Mouse (Mus musculus) R1 (cell line): ENCODE data around the gene Pnmal1.
"Not testable (repeated sequence)": the region's sequence is repeated elsewhere in the genome, so short reads cannot be mapped to it uniquely, and the experiment has no call there.

Experiments
- DNase-seq: peaks from one replicate; pipeline ENCODE4 v3.0.0-alpha.2; 2018; ENCODE audit warnings: low read depth, low spot score

The Pnmal1 gene

DNA sequence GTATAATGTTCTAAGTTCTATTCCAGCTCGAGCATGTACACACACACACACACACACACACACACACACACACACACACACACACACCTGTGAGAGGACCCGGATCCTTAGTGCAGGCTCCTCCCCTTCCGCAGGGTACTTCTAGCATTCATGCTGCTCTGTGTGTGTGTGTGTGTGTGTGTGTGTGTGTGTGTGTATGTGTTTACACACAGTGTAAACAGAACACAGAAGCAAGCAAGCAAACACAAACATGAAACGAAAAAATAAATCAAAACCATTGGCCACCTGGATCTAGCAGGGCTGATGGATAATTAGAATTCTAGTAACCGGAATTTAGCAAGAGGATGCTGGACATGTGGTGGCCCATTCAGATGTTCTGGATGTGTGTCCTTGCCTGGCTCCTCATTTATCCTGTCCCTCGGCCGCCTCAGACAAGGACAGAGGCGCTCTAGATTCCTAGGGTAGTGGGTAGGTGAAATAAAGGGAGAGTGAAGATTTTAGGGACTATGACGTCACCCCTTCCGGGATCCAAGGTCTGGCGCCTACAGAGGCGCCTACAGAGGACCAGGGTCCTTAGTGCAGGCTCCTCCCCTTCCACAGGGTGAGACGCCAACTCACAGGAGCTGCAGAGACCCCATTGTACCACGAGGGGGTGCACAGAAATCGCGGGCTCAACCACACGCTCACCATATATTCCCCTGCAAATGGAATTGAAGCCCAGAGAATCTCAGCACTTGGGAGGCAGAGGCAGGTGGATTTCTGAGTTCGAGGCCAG, 8.4 kb upstream of the Pnmal1 start:
- DNase-seq = peak; percentile 92

DNA sequence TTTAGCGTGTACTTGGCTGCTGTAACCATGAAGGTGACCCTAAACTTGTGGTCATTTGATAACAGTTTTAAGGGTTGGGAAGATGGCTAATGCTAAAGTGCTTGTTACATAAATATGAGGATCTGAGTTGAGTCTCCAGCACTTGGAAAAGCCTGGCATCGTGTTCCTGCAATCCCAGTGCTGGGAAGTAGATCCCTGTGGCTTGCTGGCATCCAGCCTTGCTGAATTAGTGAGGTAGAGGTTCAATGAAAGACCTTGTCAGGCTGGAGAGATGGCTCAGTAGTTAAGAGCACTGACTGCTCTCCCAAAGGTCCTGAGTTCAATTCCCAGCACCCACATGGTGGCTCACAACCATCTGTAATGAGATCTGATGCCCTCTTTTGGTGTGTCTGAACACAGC, 5.7 kb upstream of the Pnmal1 start:
- DNase-seq = not testable (repeated sequence)

DNA sequence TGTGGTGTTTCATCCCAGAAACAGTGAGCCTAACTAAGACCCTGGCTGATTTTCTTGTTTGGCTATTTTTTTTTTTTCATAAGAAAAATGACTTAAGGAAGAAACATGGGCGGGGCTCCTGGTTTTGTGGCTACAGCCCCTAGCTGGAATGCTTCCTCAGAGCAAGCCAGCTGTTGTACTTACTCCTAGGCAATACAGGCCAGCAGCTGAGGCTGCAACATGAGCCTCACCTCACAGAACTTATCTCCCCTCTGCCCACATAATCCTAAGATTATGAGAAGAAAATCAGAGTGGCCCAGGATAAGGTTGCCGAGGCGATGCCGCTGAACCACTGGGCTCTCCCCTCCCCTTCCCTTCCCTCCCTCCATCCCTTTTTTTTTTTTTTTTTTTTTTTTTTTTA, 3.8 kb upstream of the Pnmal1 start:
- DNase-seq = no peak

DNA sequence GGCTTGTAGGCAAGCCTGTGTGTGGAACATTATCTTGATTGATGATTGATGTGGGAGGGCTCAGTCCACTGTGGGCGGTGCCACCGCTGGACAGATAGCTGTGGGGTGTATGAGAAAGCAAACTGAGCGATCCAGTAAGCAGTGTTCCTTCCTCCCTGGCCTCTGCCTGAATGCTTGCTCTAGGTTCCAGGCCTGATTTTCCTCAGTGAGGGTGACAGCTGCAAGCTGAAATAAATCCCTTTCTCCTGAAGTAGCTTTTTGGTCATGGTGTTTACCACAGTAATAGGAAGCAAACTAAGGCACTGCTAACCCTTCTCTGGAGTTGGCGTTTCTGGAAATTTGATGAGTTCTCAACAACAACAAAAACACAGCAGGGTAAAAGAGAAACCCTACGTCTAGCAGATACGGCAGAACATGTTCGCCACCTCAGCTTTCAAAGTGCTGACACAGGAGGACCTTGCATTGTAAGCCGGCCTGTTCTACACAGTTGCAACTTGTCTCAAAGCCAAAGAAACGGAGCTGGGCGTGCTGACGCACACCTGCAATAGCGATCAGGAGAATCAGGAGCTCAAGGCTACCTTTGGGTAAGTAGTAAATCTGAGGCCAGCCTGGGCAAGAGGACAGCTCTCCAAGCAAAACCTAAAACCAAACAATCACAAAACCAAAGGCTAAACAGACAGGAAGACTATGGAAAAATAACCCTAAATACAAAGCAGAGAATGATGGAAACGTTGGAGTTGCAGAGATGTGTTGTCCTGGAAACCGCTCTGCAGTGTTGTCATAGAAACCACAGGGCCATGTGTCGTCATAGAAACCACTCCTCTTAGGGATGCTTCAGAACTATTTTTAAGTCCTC, 2.8 kb upstream of the Pnmal1 start:
- peak; percentile 50 for DNase-seq

DNA sequence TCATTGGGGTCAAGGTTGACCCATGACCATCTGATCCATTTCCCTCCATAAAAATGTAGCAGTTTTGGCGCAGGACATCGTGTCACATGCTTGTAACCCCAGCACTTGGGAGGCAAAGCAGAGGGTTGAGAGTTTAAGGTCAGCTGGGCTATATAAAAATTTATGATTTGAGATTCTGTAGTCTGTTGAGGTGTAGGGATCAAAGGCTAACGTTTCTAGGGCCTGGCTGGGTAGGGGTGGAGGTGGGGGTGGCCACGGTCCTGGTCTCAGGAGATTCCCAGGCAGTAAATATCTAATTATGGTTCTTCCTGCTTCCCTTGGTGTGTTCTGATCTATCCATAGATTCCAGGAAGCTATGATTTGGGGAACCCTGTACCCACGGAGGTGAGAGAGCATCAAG, 2.2 kb downstream of the Pnmal1 start:
- DNase-seq = no peak

DNA sequence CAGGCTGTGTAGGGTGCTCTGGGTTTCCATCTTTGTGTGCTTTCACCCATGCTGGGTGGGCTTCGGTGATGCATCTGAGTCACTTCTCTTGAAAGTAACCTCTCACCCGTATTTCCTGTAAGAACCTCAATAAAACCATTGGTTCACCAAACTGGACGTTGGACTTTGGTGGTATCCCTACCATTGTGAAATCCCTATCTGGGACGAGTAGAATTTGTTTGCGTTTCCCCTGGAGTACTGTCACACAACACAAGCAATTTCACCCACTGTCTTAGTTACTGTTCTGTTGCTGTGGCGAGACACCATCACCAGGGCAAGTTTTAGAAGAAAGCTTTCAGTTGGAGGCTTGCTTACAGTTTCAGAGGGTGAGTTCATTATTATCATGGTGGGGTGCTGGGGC, 8.9 kb downstream of the Pnmal1 start:
- no peak for DNase-seq

DNA sequence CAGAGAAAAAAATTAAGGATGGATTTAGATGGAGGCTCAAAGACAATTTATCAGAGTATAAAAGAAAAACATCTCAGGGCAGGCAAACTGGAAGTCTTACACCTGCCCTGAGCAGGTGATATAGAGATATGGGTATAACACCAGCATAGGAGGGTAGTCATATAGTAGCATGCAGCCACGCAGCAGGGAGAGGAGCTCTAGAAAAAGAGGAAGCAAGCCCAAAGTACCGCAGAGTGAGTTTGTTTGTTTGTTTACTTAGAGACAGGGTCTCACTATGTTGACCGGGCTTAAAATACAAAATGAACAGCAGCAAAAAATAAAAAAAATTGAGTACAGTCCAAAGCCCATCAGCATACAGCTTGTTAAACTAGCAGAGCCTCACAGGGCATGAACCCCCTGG, 11.7 kb downstream of the Pnmal1 start:
- no peak for DNase-seq

DNA sequence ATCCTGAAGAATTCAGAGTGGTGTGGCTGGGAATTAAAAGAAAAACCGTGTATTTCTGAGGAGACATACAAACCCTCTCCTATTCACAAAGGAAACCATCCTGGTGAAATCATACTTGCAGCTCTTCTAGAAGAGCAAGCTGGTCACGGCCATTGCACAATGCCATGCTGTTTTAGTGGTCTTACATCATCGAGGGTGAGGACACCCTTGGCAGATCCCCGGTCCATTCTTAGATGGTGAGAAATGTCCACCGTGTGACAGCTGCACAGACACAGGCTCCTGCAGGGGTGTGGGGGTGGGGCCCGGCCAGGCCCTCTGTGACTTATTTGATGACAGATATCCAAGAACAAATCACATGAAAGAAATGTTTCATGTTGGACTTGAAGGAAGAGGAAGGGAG, 14.5 kb downstream of the Pnmal1 start:
- no peak for DNase-seq

DNA sequence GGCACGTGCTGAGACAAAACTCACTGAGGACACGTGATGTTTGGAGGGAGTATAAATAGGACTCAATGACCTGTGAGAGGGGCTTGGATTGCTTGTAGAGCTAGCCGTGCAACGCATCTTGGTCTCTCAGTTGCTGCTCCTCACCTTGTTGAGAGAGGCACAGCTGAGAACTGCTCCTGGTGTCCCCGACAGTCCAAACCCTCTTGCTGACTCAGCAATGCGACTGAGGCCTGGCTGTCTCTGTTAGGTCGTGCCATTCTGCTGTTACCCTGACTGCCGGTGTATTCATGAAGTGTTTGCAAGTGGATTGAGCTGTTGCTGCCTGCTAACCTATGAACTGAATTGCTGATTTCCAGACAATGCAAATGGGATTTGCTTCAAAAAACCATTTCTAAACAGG, 16.8 kb downstream of the Pnmal1 start:
- DNase-seq = no peak

DNA sequence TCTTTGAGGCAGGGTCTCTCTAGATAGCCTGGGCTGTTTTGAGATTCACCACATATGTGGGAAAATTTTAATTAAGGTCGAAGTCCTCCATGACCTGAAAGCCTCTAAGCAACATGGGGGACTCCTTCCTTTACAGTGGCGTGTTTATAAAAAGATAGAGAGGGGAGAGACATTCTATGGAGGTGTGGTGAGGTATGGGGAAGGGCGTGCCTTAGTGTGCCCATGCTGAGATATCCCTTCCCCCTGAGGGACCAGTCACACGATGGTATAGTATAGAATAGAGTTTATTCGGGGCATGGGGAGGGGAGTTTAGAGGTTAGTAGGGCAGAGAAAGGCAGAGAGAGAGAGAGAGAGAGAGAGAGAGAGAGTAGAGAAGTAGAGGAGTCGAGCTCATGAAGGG, 18.7 kb downstream of the Pnmal1 start:
- DNase-seq = no peak

DNA sequence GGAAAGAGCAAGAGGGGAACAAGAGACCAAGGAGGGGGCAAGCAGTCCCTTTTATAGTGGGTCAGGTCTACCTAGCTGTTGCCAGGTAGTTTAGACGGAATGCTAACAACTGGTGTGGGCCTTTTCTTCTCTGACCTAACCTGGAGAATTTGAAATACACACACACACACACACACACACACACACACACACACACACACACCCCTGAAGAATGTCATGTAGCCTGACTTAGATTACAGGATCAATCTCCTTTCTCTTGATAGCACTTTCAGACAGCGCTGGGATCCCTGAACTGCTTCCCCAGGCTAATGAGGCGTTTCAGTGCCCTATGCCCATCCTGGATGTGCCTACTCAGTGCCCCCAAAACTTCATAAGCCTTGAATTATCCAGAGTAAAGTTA, 19.1 kb downstream of the Pnmal1 start:
- DNase-seq = no peak

DNA sequence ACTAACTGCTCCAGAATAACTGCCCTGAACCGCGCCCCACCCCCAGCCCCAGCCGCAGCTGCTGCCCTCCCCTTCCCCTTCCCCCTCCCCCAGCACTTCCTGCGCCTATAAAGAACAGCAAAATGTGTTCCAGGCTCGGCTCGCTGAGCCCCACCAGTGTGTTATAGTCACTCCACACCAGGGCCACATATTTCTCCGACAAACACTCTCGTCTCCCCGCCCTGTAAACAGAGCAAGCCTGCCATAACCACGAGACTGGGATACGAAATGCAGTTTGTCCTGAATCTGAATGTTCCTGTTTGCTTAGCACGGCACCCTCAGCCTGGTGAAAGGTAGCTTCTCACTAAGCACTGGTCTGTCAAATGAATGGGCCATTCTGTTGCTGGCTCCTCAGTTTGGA, 20.9 kb downstream of the Pnmal1 start:
- DNase-seq = peak; percentile 47

DNA sequence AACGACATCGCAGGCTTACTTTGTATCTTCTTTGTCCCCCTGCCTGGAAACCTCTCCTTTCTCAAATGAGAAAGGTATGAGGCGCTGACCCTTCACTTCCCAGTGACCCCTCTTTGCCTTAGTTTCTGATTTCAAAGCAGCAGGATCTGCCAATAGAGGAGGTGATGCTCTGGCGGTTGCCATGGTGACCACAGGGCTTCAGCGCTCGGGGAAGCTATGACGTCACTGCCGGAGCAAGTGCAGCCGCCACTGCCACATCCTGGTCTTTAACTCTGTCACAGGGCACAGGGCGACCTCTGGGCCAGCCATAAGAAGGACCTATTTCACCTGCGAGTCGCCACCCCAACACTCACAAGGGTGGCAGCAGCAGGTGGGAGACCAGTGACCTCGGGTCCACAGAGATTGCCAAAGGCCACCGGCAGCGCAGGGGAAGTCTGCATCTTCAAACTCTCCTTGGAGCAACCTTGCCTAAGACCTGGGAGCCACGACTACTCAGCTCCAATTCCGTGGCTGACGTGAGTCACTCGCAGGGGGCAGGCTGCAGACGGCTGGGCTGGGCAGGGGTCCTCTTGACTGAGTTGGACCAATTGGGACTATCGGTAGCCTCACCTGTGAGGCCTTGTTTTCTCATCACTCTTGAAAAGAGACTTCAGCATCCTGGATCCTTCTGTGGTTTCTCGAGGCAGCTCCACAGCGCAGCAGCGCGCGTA, 23.5 kb downstream of the Pnmal1 start, which contains the start of gene Gm42372:
TSS of gene Gm42372 (plus strand) at position 228 of the 710 bp plus-strand sequence.
- peak; percentile 78 for DNase-seq

DNA sequence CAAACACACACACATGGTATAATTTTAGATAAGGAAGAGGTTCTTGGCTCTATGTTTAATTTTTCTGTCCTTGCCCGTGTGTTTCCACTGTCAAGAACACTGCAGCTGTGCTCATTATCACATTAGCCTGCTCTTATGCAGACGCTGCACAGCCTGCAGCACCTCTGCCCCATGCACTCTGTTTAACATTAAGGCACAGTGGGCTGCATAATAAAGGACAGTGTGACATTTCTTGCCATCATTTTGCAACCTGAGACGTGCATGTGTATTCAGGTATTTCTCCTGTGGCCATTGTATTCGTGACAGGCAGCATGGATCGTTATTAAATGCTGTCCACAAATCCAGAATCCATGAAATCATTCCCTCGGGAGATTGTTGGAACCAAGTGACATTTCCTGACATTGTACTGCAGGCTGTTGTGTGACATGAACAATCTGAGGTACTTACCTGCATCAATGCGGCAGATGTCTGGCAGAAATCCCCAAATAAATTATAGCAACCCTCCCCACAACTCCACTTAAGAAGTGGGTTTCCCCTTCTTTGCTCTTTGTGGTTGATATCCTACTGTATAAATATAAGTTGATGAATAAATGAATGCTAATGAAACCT, 28.2 kb downstream of the Pnmal1 start:
- no peak for DNase-seq

DNA sequence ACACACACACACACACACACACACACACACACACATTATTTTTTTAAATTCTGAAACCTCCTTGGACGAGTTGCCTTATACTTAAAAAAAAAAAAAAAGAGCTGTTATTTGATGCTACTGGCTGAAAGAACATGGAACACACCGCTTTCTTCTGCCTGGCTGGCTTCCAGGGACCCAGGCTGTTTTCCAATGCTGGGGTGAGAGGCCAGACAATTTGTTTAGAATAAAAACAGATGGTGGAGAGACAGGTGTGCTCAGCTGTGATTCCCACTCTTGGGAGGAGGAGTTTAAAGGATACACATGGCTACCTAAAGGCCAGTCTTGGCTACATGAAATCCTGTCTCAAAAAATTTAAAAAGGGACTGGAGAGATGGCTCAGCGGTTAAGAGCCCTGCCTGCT, 28.9 kb downstream of the Pnmal1 start:
- no peak for DNase-seq

DNA sequence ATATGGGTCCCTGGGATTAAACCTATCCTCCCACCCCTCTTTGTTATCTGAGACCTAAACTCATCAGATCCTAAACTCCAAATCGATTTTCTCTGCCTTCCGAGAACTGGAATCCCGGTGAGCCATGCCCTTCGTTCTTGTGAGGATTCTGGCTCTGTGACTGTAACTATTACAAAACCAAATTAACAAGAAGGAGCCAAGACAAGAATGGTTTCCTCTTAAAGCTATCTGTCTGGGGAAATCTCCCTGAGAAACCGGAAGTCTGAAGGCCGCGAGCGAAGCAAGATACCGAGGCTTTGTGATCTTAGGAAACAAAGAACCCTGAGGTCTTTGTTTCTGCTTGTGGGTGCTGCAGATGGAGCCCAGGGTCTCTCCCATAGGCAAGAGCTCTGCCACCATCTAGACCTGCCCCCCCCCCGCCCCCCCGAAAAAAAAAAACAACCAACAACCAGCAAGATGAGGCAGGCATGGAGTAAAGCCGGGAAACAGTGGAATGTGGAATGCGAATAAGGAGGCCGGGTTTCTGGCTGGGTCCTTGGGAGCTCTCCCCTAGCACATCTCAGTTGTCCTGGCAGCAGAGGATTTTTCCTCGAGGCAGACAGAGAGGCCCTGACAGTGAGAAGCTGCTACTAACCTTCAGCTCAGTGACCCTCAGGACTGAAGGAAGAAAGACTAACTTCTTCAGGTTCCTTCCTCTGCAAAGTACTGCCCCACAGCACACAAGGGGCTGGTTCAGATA, 30.7 kb downstream of the Pnmal1 start:
- peak; percentile 68 for DNase-seq

DNA sequence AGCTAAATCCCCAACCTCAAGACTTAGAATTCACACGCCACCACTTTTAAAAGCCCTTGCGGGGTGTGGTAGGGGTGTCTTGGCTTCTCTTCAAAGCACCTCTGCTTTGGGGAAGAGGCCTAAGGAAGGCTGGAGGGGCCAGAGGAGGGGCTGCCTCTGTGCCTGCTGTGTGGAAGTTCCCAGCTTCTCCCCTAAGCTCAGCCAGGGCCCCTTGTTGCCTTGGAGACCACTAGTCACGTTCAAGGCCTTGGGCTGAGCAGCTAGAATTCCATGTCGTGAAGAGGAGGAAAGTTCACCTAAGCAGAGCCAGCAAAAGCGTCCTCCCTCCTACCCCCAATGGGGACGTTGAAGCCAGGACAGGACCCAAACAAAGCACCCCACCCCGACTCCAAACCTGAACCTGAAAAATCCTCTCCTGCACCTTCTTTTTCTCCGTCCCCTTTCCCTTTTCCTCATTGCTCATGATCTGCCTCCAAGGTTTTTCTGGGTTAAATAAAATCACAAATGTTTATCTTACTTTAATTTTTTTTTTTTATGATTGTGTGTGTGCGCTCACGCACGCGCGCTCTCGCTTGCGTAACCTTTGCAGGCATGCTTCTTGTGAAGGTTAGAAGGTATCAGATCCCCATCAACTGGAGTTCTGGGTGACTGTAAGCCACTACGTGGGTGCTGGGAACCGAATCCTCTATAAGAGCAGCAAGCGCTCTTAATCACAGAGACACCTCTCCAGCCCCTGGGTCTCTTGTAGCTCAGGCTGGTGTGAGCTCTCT, 32.4 kb downstream of the Pnmal1 start:
- peak; percentile 54 for DNase-seq

DNA sequence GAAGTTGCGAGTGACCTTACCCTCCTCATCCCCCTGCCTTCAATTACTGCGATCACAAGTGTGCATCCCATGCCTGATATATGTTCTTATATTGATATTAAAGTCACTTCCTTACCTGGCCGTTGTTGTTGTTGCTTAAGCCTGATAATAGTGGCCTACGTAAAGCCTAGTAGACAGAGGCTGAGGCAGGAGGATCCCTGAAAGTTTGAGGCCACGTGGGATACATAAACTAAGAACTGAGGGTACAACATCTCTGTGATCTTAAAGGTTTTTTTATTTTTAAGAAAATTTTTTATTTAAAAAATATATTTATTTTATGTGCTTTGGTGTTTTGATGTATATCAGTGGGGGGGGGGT, 33.0 kb downstream of the Pnmal1 start, which contains the start of gene Ccdc8:
TSS of gene Ccdc8 (plus strand) at position 258 of the 357 bp plus-strand sequence.
- DNase-seq = no peak

DNA sequence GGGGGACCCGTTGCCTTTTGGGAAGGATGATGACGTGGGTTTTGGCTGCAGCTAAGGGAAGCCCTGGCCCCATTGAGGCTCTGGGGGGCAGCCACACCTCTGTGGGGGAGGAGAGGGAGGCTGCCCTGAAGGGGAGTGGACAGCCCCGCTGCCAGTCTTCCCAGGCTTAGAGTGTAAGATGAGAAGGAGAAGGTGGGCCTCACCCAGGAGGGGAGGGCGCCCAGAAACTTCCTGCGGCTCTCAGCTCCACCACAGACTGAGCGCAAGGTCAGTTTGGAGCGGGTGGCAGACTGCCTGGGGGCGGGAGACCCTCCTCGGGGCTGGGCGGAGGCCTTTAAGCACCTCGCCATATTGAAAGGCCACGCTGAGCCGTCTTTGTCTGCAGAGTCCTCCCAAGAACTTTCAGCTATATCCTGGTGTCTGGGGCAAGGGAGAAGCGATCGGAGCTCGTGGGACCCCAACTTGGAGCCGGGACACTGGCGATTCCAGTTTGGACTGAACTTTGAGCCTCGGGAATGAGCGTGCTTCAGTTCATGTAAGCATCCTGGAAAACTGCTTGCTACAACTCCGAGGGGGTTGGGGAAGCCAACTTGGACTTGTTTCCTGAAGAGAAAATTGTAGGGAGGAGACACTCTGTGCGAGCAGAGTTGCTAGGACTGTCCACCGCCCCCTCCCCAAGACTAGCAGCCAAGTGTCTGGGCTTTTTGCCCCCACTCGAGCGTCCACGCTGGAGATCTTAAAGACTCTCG, 34.3 kb downstream of the Pnmal1 start:
- DNase-seq = peak; percentile 80

DNA sequence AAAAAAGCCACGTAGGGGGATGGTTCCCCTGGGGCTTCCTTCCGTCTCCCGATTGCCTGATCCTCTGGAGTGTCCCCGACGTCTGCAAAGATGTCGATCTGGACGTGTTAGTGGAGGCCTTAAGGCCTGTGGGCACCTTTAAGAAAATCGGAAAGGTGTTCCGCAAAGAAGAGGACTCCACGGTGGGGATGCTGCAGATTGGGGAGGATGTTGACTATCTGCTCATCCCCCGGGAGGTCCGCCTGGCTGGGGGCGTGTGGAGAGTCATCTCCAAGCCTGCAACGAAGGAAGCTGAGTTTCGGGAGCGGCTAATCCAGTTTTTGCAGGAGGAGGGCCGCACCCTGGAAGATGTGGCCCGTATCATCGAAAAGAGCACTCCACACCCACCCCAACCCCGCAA, 34.9 kb downstream of the Pnmal1 start:
- no peak for DNase-seq
